Mouse (Mus musculus): Measurements from ENCODE around the gene Ces5a. TPM values are rescaled to one million over a fixed set of nuclear protein-coding genes. Genes with fewer than 3 reads are reported as not detected.
A peak's percentile ranks its signal among the peaks of the same experiment; 100 is the strongest.

The Ces5a gene
- polyA plus RNA-seq (2015; fragmentation: Nextera tagmentation; extraction: Ambion mirVana): not detected in 2 replicates

DNA sequence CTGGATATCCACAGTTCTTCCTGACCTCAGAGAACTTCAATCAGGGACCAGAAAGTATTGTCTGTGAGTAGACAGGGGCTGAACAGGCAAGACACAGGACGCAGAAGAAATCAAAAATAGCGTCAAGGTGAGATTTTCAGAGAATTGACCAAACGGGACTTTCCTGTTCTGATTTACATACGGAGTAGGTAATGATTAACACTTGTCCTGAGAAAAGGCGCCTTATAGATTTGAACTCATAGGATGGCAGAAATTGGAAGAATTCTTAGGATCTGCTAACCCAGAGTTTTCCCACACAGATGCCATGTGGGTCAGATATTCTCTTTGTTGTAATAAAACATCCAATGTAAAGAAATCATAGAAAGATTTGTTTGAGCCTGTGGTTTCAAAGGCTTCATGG is at the start of gene Ces5a:
TSS of gene Ces5a (minus strand) at position 101 of the 400 bp plus-strand sequence.
- Histone ChIP-seq H3K9me3 (replicated peaks) (no peaks in the 10 kb centered on the region), H3K4me3 (replicated peaks) (no peak within 1 kb of the TSS), H3K9ac (no peak within 1 kb of the TSS), H3K4me2 (no peak within 1 kb of the TSS), H3K36me3 (no peaks in the 10 kb centered on the region), H3K27me3 (no peaks in the 10 kb centered on the region), H3K4me1 (no peaks in the 10 kb centered on the region), H3K27ac (no peak within 1 kb of the TSS)
- ATAC-seq (replicated peaks; ENCODE audit: low FRiP score): no peak
- WGBS: 69% methylated on average over 5 of the region's 5 CpGs

DNA sequence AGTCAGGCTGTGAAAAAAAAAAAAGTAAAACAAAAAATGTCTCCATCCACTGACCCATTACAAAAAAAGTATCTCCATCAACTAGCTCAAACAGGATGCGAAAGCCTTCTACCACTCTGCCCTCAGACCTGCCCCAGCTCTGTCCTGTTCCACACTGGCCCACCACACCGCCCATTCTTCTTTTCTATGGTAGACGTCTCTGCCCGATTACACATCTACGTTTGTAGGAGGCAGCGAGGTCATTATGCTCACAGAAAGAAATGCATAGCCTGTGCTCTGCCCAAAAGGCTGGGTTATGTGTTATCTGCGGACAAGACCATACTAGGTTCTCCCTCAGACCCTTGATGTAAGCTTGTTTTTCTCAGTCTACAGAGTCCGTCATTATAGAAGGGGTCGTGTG is 37.2 kb upstream of the Ces5a start:
- Histone ChIP-seq H3K4me3 (replicated peaks) (no peak overlapping the region), H3K4me1 (peaks cover 32% of the 10 kb centered on the region), H3K9ac (no peak overlapping the region), H3K27me3 (no peaks in the 10 kb centered on the region), H3K36me3 (no peaks in the 10 kb centered on the region), H3K9me3 (replicated peaks) (no peaks in the 10 kb centered on the region), H3K4me2 (no peak overlapping the region), H3K27ac (peak overlapping the region; percentile 19; the same call in 1 of the 2 replicates)
- WGBS: 84% methylated on average over 9 of the region's 9 CpGs
- no peak for ATAC-seq (replicated peaks; ENCODE audit: low FRiP score)

DNA sequence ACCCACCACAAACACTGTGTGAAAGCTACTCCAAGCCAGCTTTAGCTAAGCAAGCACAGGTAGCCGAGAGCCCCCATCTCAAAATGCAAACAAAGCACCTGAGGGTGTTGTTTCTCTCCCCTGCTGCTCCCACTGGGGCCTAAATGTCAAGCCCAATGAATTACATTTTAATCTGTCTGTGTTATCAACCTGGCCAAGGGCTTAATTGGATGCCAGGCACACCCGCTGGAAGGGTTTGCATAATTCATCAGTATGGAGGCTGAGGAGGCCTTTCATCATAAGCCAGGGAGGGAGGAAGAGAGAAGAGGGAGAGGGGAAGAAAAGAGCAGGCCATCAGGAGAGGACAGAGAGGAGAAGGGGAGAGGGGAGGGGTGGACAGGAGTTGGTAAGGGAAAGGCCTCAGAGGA is 36.5 kb upstream of the Ces5a start:
- no peak for ATAC-seq (replicated peaks; ENCODE audit: low FRiP score)
- H3K9ac ChIP-seq: no peak overlapping the region
- H3K27ac ChIP-seq: peak overlapping the region; percentile 70

GRCm38 (mm10) chr8:93571369-93571985 is 35.8 kb upstream of the Ces5a start:
- no peak overlapping the region for H3K4me3 ChIP-seq (replicated peaks)
- H3K27me3 ChIP-seq: no peaks in the 10 kb centered on the region
- no peaks in the 10 kb centered on the region for H3K9me3 ChIP-seq (replicated peaks)
- H3K4me2 ChIP-seq: no peak overlapping the region
- WGBS: 34% methylated on average over 9 of the region's 9 CpGs
- peaks cover 32% of the 10 kb centered on the region for H3K4me1 ChIP-seq
- H3K36me3 ChIP-seq: no peaks in the 10 kb centered on the region
- 0 out of 2 replicates have a peak, but pooled peaks have one; percentile 41 for ATAC-seq (replicated peaks; ENCODE audit: low FRiP score)
- H3K9ac ChIP-seq: no peak overlapping the region
- H3K27ac ChIP-seq: peak overlapping the region; percentile 70

More for the DNA sequence above, 36.5 kb upstream of the Ces5a start:
- Histone ChIP-seq H3K4me1 (peaks cover 32% of the 10 kb centered on the region), H3K36me3 (no peaks in the 10 kb centered on the region), H3K4me3 (replicated peaks) (no peak overlapping the region), H3K27me3 (no peaks in the 10 kb centered on the region), H3K4me2 (no peak overlapping the region), H3K9me3 (replicated peaks) (no peaks in the 10 kb centered on the region)
- WGBS: 28% methylated on average over 2 of the region's 2 CpGs

GRCm38 (mm10) chr8:93570186-93570530 is 34.5 kb upstream of the Ces5a start:
- ATAC-seq (replicated peaks; ENCODE audit: low FRiP score): no peak
- Histone ChIP-seq H3K4me2 (no peak overlapping the region), H3K4me1 (peaks cover 32% of the 10 kb centered on the region), H3K4me3 (replicated peaks) (no peak overlapping the region), H3K9ac (no peak overlapping the region), H3K36me3 (no peaks in the 10 kb centered on the region), H3K9me3 (replicated peaks) (no peaks in the 10 kb centered on the region), H3K27me3 (no peaks in the 10 kb centered on the region), H3K27ac (no peak overlapping the region)
- 28% methylated on average over 2 of the region's 2 CpGs for WGBS

DNA sequence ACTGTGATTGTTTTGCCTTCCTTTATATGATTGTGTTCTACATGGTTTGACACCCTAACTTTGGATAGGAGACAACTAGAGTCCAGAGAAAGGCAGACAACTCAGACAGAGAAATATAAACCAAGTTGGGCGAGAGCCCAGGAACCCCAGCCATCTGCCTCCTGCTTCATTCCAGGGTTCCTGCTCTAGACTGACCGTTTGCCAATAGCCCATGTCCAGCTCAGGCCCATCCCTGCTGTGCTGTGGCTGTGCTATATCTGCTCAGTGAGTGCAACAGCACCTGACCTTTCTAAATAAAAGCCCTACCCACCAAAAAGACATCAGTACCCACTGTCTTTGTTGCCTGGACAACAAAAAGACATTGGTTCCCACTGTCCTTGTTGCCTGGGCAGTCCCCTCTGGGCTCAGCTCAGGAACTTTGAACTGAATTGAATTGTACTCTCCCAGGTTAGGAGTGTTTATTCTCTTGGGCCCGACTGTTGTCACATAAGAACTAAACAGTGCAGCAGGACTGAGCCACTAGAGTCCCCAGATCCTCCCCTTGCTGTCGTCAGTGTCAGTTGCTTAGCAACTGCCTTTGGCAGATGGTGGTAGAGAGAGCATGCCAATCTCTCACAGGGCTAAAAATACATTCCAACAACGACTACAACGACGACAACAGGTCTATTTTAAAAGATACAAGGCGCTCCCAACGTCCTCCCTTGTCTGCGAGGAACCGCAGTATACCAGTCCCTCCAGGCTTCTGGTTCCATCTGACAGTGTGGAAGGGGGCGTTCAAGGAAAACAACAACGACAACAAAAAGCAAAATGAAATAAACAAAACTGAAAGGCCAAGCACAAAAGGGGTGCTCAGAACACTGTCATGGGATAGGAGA is 33.9 kb upstream of the Ces5a start:
- no peaks in the 10 kb centered on the region for H3K9me3 ChIP-seq (replicated peaks)
- no peak overlapping the region for H3K4me3 ChIP-seq (replicated peaks)
- no peak overlapping the region for H3K4me2 ChIP-seq
- 57% methylated on average over 13 of the region's 13 CpGs for WGBS
- no peaks in the 10 kb centered on the region for H3K27me3 ChIP-seq
- no peak overlapping the region for H3K9ac ChIP-seq
- ATAC-seq (replicated peaks; ENCODE audit: low FRiP score): no peak
- H3K36me3 ChIP-seq: no peaks in the 10 kb centered on the region
- H3K4me1 ChIP-seq: peaks cover 32% of the 10 kb centered on the region
- H3K27ac ChIP-seq: no peak overlapping the region

- Histone ChIP-seq H3K36me3 (no peaks in the 10 kb centered on the region), H3K9ac (no peak overlapping the region), H3K27ac (no peak overlapping the region), H3K4me2 (no peak overlapping the region), H3K27me3 (no peaks in the 10 kb centered on the region), H3K4me3 (replicated peaks) (no peak overlapping the region), H3K4me1 (peaks cover 32% of the 10 kb centered on the region), H3K9me3 (replicated peaks) (no peaks in the 10 kb centered on the region)
- WGBS: 96% methylated on average over 3 of the region's 3 CpGs
- no peak for ATAC-seq (replicated peaks; ENCODE audit: low FRiP score)
Observed at GRCm38 (mm10) chr8:93568666-93569065, 33.0 kb upstream of the Ces5a start.

DNA sequence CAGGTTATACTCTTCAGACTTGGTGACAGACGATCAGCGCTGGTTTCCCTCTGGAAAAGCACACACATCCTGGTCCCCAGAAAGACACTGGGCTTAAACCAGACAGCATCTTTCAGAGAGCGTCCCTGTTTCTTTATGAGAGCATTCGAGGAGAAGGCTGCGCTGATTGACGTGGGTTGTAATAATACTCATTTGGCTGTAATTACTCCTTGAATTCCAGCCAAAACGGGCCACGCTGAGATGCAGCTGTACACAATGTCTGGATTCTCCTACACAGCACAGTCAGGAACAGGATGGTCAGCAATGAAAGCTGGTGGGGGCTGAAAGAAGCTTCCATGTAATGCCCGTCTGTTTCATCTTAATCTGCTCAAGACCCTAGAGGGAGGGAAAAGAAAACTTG is 31.5 kb upstream of the Ces5a start:
- WGBS: 68% methylated on average over 9 of the region's 9 CpGs
- H3K4me3 ChIP-seq (replicated peaks): no peak overlapping the region
- no peaks in the 10 kb centered on the region for H3K27me3 ChIP-seq
- no peak overlapping the region for H3K9ac ChIP-seq
- H3K9me3 ChIP-seq (replicated peaks): no peaks in the 10 kb centered on the region
- no peak for ATAC-seq (replicated peaks; ENCODE audit: low FRiP score)
- H3K4me1 ChIP-seq: peaks cover 23% of the 10 kb centered on the region
- H3K27ac ChIP-seq: no peak overlapping the region
- H3K4me2 ChIP-seq: no peak overlapping the region
- no peaks in the 10 kb centered on the region for H3K36me3 ChIP-seq

DNA sequence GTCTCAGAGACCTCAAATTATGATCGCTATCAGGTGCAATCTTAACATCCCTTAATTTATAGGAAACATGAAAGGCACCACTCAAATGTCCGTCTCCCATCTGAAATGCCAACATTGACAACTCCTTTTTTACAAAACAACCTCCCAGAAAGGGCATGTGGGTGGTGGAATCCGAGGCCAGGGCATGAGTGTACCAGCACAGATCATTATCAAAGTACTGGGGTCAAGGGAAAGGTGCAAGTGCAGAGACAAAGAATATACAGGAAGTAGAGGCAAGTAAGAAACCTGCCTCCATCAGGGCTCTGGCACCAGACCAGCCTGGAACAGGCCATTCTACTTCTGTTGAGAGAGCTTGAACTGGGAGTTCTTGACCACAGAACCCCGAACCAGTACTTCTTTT is 29.0 kb upstream of the Ces5a start:
- 68% methylated on average over 4 of the region's 4 CpGs for WGBS
- H3K9me3 ChIP-seq (replicated peaks): no peaks in the 10 kb centered on the region
- H3K4me2 ChIP-seq: no peak overlapping the region
- no peak overlapping the region for H3K9ac ChIP-seq
- no peaks in the 10 kb centered on the region for H3K27me3 ChIP-seq
- ATAC-seq (replicated peaks; ENCODE audit: low FRiP score): no peak
- H3K4me3 ChIP-seq (replicated peaks): no peak overlapping the region
- H3K36me3 ChIP-seq: no peaks in the 10 kb centered on the region
- H3K4me1 ChIP-seq: peaks cover 1% of the 10 kb centered on the region; the same call in 1 of the 2 replicates
- no peak overlapping the region for H3K27ac ChIP-seq

GRCm38 (mm10) chr8:93563551-93563950 is 27.9 kb upstream of the Ces5a start:
- no peak overlapping the region for H3K27ac ChIP-seq
- no peaks in the 10 kb centered on the region for H3K36me3 ChIP-seq
- H3K4me1 ChIP-seq: no peaks in the 10 kb centered on the region
- no peak overlapping the region for H3K9ac ChIP-seq
- no peak overlapping the region for H3K4me3 ChIP-seq (replicated peaks)
- no peak for ATAC-seq (replicated peaks; ENCODE audit: low FRiP score)
- H3K9me3 ChIP-seq (replicated peaks): no peaks in the 10 kb centered on the region
- H3K27me3 ChIP-seq: no peaks in the 10 kb centered on the region
- H3K4me2 ChIP-seq: no peak overlapping the region
- WGBS: 87% methylated on average over 7 of the region's 7 CpGs

GRCm38 (mm10) chr8:93562557-93563210 is 27.1 kb upstream of the Ces5a start:
- H3K27me3 ChIP-seq: no peaks in the 10 kb centered on the region
- 42% methylated on average over 6 of the region's 6 CpGs for WGBS
- no peak overlapping the region for H3K9ac ChIP-seq
- no peaks in the 10 kb centered on the region for H3K36me3 ChIP-seq
- no peak for ATAC-seq (replicated peaks; ENCODE audit: low FRiP score)
- H3K4me3 ChIP-seq (replicated peaks): no peak overlapping the region
- H3K4me2 ChIP-seq: no peak overlapping the region
- no peak overlapping the region for H3K27ac ChIP-seq
- H3K4me1 ChIP-seq: no peaks in the 10 kb centered on the region
- no peaks in the 10 kb centered on the region for H3K9me3 ChIP-seq (replicated peaks)

GRCm38 (mm10) chr8:93561271-93561670 is 25.6 kb upstream of the Ces5a start:
- no peaks in the 10 kb centered on the region for H3K27me3 ChIP-seq
- no peaks in the 10 kb centered on the region for H3K4me1 ChIP-seq
- ATAC-seq (replicated peaks; ENCODE audit: low FRiP score): no peak
- no peak overlapping the region for H3K4me3 ChIP-seq (replicated peaks)
- no peak overlapping the region for H3K4me2 ChIP-seq
- H3K27ac ChIP-seq: no peak overlapping the region
- no peak overlapping the region for H3K9ac ChIP-seq
- 81% methylated on average over 3 of the region's 3 CpGs for WGBS
- H3K36me3 ChIP-seq: no peaks in the 10 kb centered on the region
- H3K9me3 ChIP-seq (replicated peaks): no peaks in the 10 kb centered on the region
